Mouse (Mus musculus) CH12F3 (cell line): ENCODE results near the gene Fam169a.
"Not testable (repeated sequence)": the region's sequence is repeated elsewhere in the genome, so short reads cannot be mapped to it uniquely, and the experiment has no call there.

ENCODE experiments used
- in situ Hi-C: fragments of 300-500 bp; cut with MboI; formaldehyde crosslinking; loops from 2 replicates; pipeline ENCODE4 v1.14.3; 2020; ENCODE audit warnings: low sequenced_read_pairs

The Fam169a gene

DNA sequence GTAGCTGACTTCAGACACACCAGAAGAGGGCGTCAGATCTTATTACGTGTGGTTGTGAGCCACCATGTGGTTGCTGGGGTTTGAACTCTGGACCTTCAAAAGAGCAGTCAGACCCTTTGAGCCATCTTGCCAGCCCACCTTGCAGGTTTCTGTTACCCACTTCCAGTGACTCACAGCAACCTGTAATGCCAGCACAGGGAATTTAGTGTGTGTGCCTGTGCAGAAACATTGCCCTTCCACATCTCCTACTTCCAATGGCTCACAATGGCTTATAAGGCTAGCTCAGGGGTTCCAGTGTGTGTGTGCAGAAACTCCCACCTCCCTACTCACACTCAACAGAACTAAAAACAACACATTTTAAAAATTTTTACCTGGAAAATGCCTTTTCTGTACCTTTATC is 10.5 kb downstream of the Fam169a start:
- in situ Hi-C loops = no loop called here

DNA sequence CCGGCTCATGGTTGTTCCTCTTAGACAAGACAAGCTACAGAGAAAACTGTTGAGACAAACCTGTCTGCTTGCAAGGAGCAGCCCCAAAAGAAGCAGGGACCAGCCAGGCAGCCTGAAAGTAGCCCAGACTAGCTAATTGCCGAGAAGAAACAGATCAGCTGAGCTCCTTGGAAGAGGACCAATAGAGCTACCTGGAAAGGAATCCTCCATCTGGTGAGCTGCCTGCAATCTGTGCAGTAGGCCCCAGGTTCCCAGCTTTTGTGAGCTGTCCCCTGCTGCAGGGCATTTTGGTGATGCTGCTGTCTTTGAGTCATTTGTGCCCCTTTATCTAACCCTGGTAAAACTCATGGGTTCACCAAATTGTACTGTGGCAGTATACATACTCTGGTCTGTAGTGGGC is 13.1 kb downstream of the Fam169a start:
- in situ Hi-C loops = no loop called here

DNA sequence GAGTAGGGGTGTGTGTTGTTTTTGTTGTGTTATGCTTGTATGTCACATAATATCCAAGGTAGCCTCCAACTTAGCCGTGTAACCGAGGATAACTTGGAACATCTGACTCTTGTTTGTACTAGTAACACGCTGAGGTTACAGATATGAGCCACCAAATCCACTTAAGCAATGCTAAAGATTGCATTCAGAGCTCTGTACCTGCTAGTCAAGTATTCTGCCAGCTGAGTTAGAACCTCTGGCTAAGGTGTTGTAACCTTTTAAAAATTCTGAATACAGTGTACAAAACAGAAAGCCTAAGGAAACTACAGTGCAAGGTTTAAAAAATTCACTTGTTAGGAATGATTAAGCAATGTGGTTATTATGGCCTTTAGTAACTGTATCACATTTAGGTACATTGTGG is 13.5 kb downstream of the Fam169a start:
- in situ Hi-C loops = no loop called here

DNA sequence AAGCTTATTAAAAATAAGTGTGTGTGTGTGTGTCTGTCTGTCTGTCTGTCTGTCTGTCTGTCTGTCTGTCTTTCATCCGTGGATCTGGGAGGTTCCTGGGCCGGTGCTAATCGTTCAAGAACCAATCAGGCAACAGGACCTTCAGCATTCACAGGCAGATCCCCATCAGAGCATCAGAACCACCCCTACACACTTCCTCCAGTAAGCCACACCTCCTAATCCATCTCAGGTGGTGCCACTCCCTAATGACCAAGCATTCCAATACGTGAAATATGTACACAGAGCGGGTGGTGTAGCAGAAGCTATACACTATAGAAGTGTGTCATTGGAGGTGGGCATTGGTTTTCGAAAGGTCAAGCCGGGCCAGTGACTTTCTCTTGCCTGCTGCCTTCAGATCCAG is 15.3 kb downstream of the Fam169a start:
- in situ Hi-C loops = no loop called here

DNA sequence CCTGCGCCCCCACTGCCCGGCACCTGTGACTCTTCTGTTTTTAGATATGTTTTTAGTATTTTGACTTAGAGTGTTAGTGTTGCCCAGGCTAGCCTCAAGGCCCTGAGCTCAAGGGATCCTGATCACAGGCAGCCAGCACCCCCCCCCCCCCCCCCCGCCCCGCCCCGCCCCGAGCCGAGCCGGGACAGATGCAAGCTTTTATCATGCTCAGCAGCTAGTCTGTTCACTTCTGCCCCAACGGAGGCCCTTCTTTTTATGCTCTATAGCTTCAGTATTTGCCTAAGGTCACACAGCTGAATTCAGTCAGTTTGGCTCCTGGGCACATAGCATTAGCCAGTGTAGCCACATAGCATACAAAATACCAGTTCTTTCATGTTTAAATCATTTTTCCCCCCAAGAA is 19.2 kb downstream of the Fam169a start:
- in situ Hi-C loops = no loop called here

DNA sequence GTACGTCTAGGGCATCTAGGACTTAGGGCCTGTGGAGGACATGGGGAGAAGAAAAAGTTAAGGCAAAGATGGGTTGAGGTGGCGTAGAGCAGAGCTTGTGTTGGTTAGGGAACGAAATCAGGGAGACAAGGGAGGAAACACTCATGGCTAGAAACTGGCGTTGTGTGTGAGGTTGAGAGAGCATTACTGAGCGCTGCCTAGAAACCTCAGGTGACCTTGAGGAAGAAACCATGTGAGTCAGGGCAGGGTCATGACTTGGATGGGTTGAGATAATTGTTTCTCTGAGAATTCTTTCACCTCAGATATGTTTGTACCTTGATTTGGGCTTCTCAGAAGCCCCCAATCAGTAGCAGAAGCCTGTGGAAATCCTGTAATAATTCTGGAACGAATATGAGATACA is 20.3 kb downstream of the Fam169a start:
- in situ Hi-C loops = no loop called here

DNA sequence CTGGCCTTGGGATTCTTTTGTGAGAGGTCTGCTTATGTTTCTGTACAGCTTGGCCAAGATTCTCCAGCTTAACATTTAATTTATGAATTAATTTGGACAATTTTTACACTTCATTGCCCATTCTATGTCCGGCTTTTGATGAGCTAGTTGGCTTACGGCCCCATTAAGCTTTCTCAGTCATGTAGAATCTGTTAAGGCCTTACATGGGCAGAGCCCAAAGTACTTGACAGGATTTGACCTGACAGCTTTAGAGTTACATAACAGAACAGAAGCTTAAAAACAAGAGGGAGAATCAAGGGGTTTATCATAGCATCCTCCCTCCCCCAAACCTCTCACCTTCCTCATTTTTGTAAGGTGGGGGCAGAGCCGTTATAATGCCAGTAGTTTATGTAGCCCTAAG is 21.1 kb downstream of the Fam169a start:
- in situ Hi-C loops = no loop called here

DNA sequence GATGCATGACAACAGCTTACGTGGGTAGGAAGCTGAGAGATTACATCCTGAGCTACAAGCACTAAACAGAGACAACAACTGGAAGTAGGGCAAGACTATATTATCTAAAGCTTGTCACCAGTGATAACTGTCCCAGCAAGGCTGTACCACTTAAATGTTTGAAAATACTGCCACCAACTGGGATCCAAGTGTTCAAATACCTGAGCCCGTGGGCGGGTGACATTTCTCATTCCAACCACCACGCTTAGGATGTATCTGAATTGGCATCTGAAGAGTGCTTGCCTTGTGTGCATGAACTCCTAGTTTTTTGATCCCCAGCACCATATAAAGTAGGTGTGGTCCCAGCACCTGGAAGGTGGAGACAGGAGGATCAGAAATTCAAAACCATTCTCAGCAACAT is 28.6 kb downstream of the Fam169a start:
- in situ Hi-C loops = no loop called here

DNA sequence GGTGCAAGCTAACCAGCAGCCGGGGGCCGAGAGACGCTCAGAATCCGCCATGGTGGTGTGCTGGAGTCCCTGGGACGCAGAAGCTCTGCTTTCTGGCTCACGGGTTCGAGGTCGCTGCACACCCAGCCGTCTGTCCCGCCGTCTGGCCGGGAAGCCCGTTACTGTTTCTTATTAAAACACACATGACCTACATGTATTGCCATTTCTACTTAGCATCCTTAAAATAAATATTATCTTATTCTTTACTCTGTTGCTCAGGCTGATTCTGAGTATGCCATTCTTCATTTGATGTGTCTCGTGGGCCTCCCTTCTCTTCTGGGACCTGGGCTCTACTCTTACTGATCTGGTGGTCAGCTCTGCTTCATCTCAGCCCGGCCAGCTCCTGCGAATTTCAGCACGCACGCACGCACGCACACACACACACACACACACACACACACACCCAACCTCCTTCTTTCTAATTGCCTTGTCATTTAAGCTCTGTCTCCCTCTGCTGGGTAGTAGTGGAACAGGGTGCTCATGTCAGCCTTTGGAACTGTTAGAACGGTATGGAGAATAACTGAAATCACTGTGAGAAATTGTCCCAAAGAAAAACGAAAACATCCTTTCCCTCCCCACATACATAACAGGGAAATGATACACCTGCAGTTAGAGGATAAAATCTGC is 32.2 kb downstream of the Fam169a start, which contains the start of gene Gm6169:
Gene Gm6169 (minus strand): TSS at position 51 of the 666 bp plus-strand sequence.
- in situ Hi-C loops = no loop called here

DNA sequence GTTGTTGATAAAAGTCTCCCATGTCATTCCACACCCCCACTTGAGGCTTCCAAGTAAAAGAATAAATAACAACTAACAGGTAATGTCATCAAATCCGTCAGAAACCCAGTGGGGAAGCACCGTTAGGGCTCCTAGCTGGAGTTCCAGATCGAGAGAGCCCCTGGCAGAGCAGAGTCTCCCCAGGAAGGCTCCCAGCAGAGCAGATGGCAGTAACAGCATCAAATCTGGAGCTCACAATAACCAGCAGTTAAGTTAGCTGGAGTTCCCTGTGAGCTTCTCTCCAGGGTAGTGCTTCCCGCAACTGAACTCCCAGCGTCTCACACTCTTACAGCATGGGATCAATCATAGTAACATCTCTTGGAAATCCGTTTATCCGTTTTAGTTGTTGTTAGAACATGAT is 37.9 kb downstream of the Fam169a start:
- in situ Hi-C loops = no loop called here

DNA sequence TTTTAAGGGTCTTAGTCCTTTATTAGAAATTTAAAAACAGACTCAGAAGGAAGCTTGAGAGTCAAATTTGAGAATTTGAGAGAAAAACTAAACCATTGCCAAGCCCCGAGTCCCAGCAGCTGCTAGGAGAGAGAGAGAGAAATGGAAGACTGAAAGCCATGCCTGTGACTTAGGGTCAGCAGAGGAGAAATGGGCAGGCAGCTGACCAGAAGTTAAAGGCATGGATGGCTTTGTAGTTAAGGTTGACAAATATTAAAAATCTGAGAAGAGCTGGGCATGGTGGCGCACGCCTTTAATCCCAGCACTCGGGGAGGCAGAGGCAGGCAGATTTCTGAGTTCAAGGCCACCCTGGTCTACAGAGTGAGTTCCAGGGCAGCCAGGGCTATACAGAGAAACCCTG is 40.6 kb downstream of the Fam169a start:
- in situ Hi-C loops = not testable (repeated sequence)

DNA sequence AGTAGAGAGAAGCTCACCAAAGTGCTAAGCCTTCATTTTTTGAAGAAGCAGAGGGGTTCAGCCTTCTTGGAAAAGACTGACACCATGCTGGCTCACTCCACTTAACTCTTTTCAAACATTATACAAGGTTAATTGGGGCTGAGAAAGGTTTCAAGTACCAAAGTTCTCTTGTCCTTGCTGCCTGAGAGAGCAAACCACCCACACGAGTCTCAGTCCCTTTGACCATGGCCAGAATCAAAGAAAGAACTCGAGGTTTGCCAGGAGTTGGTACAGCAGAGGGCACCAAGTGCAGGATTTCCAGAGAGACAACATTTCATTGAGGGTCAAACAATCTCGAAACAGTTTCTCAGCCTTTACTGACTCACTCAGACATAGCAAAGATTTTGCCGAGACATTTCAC is 42.0 kb downstream of the Fam169a start:
- in situ Hi-C loops = no loop called here

DNA sequence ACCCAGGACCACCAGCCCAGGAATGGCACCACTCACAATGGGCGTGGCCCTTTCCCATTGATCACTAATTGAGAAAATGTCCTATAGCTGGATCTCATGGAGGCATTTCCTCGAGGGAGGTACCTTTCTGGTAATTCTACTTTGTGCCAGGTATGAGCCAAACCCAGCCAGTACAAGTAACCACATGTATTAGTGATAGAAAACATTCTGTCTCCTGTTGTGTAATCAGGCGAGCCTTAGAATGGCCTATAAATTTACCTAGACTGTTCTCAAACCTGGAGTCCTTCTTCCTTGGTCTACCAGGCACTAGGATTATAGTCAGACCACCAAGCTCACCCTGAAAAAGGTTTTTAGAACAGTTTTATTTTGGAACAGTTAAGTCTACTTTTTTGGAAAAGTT is 54.3 kb downstream of the Fam169a start:
- in situ Hi-C loops = no loop called here

DNA sequence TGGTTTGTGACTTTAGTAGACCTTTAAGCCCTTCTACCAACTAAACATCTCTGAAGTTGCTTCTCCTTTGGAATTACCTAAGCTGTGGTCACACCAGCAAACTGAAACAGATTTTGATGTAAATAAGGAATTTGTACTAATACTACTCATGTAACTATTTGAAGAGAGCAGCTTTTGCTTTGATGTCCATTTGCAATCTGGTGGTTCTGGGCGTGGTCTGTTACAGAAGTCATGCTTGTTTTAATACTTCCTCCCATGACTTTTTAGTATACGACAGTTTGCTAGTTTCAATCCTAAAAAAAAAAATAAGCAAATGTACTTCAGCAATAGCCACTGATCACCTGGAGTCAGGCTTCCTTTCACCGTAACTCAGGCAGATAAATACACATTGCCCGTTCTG is 62.6 kb downstream of the Fam169a start:
- in situ Hi-C loops = not testable (repeated sequence)

DNA sequence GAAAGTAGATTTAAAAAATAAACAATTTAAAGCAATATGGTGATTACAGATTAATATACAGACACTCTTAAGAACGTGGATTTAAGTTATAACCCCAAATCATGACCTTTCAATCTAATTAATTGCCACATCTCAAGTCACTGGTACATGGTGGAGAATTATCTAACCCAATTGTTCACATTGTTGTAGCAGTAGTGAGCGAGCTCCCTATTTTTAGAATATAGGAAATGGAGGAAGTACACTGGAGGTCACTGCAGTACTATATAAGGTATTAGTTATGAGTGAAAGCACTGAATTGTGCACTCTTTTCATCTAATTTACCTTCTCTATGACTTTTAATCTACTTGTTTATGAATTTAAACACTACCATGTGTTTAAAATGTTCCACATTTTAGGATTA is 63.3 kb downstream of the Fam169a start:
- in situ Hi-C loops = not testable (repeated sequence)

DNA sequence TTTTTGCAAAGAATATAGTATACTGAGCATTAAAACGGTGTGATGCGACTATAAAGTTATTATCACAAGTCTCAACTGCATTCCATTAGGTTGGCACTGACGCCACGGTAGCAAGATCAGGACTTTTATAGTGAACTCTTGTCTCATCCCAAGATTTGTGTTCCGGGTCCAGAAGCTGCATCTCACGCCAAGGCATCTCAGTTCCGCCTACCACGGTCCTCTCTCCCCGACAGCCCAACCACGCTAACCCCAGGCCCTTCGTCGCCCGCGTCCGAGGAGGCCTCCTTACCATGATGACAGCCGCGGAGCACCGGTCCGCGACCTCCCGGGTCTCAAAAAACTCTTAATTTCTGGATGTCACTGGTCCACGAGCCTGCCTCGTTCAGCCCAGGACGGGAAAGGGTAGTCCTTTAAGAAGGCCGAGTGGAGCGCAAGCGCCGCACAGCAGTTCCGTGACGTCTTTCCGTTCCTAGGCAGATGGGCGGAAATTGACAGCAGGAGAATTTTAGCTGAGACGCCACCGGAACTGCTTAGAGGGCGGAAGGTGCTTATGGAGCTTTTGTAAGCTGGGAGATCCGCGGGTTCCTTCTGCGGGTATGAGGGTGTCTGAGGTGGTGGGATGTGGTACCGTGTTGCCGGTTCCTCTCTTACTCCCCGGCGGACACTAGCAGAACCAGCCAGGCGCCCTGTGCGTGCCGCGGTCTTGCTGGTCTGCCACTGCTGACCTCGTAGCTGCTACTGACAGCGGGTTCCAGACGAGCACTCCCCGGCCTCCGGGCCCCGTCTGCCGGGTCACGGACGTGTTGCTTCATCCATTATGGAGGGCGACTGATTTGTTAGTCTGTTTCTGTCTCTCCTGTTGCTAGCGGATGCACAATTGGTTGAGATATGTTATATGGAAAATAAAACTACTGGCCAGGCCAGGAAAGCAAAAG is 70.6 kb downstream of the Fam169a start, which contains the start of the genes Gfm2 and Nsa2:
Gene Gfm2 (plus strand): TSS at position 472 of the 935 bp plus-strand sequence.
Gene Nsa2 (minus strand): TSS at position 472 of the 935 bp plus-strand sequence.
- in situ Hi-C loops = no loop called here

DNA sequence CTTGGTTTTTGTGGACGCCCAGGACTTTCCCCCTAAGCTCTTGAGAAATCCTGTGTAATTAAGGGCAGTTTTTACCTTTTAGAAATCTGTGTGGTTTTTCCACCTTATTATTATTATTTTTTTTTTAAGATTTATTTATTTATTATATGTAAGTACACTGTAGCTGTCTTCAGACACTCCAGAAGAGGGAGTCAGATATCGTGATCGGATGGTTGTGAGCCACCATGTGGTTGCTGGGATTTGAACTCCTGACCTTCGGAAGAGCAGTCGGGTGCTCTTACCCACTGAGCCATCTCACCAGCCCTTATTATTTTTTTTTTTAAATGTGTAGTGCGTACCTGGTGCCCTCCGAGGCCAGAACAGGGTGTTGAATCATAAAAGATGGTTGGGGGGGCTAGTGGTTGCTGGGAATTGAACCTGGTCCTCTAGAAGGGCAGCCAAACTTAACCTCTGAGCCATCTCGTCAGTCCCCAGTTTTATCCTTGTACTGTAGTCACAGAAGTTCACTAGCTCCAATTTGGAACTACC is 71.4 kb downstream of the Fam169a start:
- in situ Hi-C loops = not testable (repeated sequence)

DNA sequence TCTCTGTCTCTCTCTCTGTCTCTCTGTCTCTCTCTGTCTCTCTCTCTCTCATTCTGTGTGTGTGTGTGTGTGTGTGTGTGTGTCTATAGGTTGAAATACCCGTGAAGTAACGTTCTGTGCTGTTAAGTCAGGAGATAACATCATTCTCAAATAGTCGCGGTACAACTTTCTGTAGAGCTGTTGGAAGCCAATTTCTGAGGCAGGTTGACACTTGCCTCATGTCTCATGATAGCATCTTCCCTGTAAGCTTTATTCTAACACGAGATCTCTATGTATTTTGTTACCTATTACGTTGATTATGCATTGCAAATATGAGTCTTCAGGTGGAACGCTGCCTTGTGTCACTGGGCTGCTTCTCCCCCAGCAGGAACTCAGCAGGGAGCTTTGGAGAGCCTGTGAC is 75.2 kb downstream of the Fam169a start:
- in situ Hi-C loops = no loop called here

DNA sequence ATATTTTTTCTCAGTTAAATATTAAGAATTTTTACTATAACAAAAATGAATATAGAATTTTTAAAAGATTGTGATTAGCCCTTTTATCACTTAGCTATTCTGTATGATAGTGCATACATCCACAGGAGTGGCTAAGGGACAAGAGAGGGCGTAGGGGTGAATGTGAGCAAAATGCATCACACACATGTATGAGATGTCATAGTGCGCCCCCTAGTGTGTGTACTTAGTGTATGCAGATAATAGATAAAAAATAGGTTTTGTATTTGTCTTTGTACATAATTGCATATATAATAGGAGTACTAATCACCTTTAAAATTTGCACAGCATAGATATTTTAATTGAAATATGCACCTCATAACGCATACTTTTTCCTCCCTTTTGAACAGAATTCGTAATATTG is 78.7 kb downstream of the Fam169a start:
- in situ Hi-C loops = no loop called here

DNA sequence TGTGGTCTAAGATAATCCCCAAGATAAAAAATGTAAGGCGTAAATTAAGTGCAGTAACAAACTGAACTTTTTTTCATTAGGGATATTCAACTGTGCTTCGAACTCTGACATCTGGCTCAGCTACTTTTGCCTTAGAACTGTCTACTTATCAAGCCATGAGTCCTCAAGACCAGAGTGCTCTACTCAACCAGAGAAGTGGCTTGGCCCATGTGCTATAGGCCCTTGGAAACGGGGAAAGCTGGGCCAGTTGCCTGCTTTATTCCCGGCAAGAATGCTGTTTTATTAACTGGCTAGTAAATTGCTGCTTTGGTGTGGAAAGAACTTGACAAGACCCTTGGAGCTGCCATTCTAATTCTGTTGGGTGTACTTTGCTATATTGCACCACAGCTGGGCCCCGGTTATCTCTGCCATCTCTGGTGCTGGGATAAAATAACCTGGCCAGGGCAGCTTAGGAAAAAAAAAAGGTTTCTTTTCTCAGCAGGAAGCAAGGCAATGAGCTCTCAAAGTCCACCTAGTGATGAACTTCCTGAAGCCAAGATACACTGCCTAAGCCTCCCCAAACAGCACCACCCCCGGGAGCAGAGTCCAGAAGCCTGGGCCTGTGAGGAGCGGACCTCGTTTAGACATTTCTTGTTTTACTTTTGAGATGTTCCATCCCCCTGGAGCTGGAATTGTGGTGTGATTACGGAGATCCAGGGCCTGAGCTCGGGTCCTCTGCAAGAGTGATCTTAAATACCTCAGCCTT is 108.6 kb downstream of the Fam169a start:
- in situ Hi-C loops = no loop called here

DNA sequence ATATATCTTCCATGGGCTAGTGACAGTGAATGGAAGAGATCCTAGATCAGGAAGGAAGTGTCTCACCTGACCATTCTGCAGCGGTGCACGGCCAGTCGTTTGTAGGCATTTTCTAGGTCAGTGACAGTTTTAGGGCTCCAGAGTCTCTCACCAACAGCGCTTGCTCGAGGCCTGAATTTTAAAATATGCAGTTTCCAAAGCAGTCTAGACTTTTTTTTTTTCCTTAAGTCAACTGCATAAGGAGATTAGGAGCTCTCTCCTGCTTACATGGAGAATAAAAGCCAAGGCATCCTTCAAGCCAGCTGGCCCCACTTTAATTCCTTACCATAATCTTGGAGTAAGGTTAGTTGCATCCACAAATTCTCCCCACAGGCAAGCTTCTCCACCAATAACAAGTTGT is 109.6 kb downstream of the Fam169a start:
- in situ Hi-C loops = no loop called here
